ENCODE assay signal across 11 mouse cellular contexts in the genomic region with DNA sequence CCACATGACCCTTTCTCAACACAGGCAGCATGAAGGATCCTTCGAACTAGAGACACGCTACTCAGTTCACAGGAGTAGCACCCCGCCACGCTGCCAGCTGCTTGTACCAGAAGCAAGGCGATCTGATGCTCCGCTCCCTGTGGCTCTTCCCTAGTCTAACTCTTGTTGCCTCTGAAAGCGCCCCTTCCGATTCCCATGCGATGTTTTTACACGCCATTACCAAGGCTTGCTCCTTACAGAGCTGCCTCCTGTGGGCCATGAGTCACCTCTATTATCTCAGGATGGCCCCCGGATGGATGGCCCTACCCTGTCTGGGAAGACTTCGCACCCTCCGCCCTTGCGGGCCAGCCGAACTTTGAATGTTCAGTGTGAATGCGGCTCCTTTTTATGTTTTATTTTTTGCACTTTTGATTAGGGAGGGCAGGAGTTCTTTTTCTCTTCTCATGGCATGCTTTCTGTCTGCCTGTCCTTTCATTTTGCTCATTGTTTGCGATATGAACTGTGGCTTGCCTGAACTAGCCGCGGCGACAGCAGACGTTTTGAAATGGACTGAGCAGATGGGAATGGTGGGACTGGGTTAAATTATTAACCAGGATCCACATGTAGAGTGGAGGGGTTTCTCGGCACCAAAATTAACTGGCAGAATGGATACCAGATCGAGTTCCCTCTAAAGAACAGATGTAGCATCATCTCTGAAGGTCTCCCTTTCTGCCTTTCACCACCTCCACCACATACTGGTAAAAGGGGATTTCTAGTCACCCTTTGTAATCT.
DNase-seq lines count a peak whose midpoint lies in the region; ATAC-seq and TF ChIP-seq lines count a peak whose summit lies in the region.
"Had no signal": no experiment of that assay in that cellular context is flagged by ENCODE, and none has a peak within 500 bp of the region (broad histone marks: within the 10 kb centered on the region; RNA-seq: fewer than 3 reads in every experiment).

No protein-coding gene starts in this region.

- no peaks in the 10 kb centered on the region for H3K36me3 ChIP-seq in midbrain, embryonic 13.5 days
- H3K36me3 ChIP-seq in midbrain, embryonic 10.5 days: no peaks in the 10 kb centered on the region
- H3K36me3 ChIP-seq in intestine, embryonic 15.5 days: no peaks in the 10 kb centered on the region
- H3K36me3 ChIP-seq in stomach, postnatal 0 days (ENCODE audit: control insufficient read depth, insufficient read depth, low read length): no peaks in the 10 kb centered on the region
- H3K36me3 ChIP-seq: embryonic facial prominence, embryonic 15.5 days had no signal

- 0 out of 2 replicates have a peak overlapping the region, but pooled peaks have one; percentile 11 for H3K4me2 ChIP-seq in midbrain, embryonic 13.5 days (replicated peaks)
- peak overlapping the region; percentile 37 for H3K4me2 ChIP-seq in intestine, embryonic 15.5 days (replicated peaks)
- no peak overlapping the region for H3K4me2 ChIP-seq in stomach, postnatal 0 days (replicated peaks; ENCODE audit: low read depth)
- H3K4me2 ChIP-seq: embryonic facial prominence, embryonic 15.5 days had no signal

- no peaks in the 10 kb centered on the region for H3K9me3 ChIP-seq in midbrain, embryonic 13.5 days
- H3K9me3 ChIP-seq in midbrain, embryonic 10.5 days (replicated peaks): no peaks in the 10 kb centered on the region
- no peaks in the 10 kb centered on the region for H3K9me3 ChIP-seq in intestine, embryonic 15.5 days
- no peaks in the 10 kb centered on the region for H3K9me3 ChIP-seq in stomach, postnatal 0 days (ENCODE audit: control insufficient read depth, low read length)
- H3K9me3 ChIP-seq: embryonic facial prominence, embryonic 15.5 days had no signal

- no peak overlapping the region for H3K4me3 ChIP-seq in midbrain, embryonic 13.5 days (replicated peaks)
- H3K4me3 ChIP-seq in midbrain, embryonic 10.5 days: no peak overlapping the region
- no peak overlapping the region for H3K4me3 ChIP-seq in intestine, embryonic 15.5 days (replicated peaks)
- no peak overlapping the region for H3K4me3 ChIP-seq in stomach, postnatal 0 days (ENCODE audit: low read depth, low read length)
- H3K4me3 ChIP-seq: embryonic facial prominence, embryonic 15.5 days had no signal

- H3K4me1 ChIP-seq in midbrain, embryonic 13.5 days (replicated peaks): peaks cover 33% of the 10 kb centered on the region
- peaks cover 36% of the 10 kb centered on the region for H3K4me1 ChIP-seq in midbrain, embryonic 10.5 days
- H3K4me1 ChIP-seq in intestine, embryonic 15.5 days (replicated peaks): peaks cover 7% of the 10 kb centered on the region; the same call in 1 of the 2 replicates
- no peaks in the 10 kb centered on the region for H3K4me1 ChIP-seq in stomach, postnatal 0 days (replicated peaks; ENCODE audit: control insufficient read depth, insufficient read depth)

- no peak for TF ChIP-seq CTCF in stomach, postnatal 0 days (IDR thresholded peaks at IDR 0.05; ENCODE audit: low read depth)

- peak; percentile 42 to 55 for DNase-seq in cerebellum, postnatal 10 days
- no peak for DNase-seq in cerebellum, adult 9-10 months
- no peak for DNase-seq in midbrain, embryonic 10.5 days (ENCODE audit: low spot score)
- DNase-seq in stomach, postnatal 0 days (ENCODE audit: low spot score): no peak
- no peak for DNase-seq in natural killer cell, adult 2 months (ENCODE audit: low spot score in 2 of 2)
- no peak for DNase-seq in gastrocnemius, postnatal 4 days (ENCODE audit: low spot score in 2 of 2)
- DNase-seq: adrenal gland, postnatal 25 days; lung, postnatal 36 days had no signal

- H3K27ac ChIP-seq in midbrain, embryonic 13.5 days: 0 out of 2 replicates have a peak overlapping the region, but pooled peaks have one; percentile 7
- no peak overlapping the region for H3K27ac ChIP-seq in midbrain, embryonic 10.5 days (replicated peaks)
- H3K27ac ChIP-seq in intestine, embryonic 15.5 days: peak overlapping the region; percentile 71
- H3K27ac ChIP-seq in stomach, postnatal 0 days (replicated peaks): 0 out of 2 replicates have a peak overlapping the region, but pooled peaks have one; percentile 30
- H3K27ac ChIP-seq: embryonic facial prominence, embryonic 15.5 days had no signal

- no peak for TF ChIP-seq EP300 in stomach, postnatal 0 days (optimal IDR thresholded peaks at IDR 0.05)

- peaks cover 30% of the 10 kb centered on the region for H3K27me3 ChIP-seq in midbrain, embryonic 13.5 days
- peaks cover 6% of the 10 kb centered on the region; the same call in 1 of the 2 replicates for H3K27me3 ChIP-seq in midbrain, embryonic 10.5 days (ENCODE audit: low read depth, poor library complexity, severe bottlenecking)
- no peaks in the 10 kb centered on the region for H3K27me3 ChIP-seq in intestine, embryonic 15.5 days (replicated peaks)
- H3K27me3 ChIP-seq in stomach, postnatal 0 days (ENCODE audit: control insufficient read depth, insufficient read depth, low read length): no peaks in the 10 kb centered on the region
- H3K27me3 ChIP-seq: embryonic facial prominence, embryonic 15.5 days had no signal

- ATAC-seq in midbrain, embryonic 13.5 days: no peak
- peak; percentile 93 for ATAC-seq in intestine, embryonic 15.5 days
- ATAC-seq in stomach, postnatal 0 days (ENCODE audit: low FRiP score, low TSS enrichment): peak; percentile 67

- WGBS in midbrain, embryonic 13.5 days: 64% methylated on average over 23 of the region's 23 CpGs
- 73% methylated on average over 23 of the region's 23 CpGs for WGBS in midbrain, embryonic 10.5 days
- WGBS in intestine, embryonic 15.5 days: 61% methylated on average over 23 of the region's 23 CpGs
- 58% methylated on average over 23 of the region's 23 CpGs for WGBS in stomach, postnatal 0 days

- H3K9ac ChIP-seq in midbrain, embryonic 13.5 days (replicated peaks): no peak overlapping the region
- H3K9ac ChIP-seq in intestine, embryonic 15.5 days: no peak overlapping the region
- no peak overlapping the region for H3K9ac ChIP-seq in stomach, postnatal 0 days (ENCODE audit: low read length)
- H3K9ac ChIP-seq: embryonic facial prominence, embryonic 15.5 days had no signal

Comparison
In these comparisons a context has a peak if more than half of its experiments do, and no peak if none do; other contexts are left out.
1. DNase-seq: peak in cerebellum, postnatal 10 days (2 of 2); none in cerebellum, adult 9-10 months (single experiment), midbrain, embryonic 10.5 days (single experiment), stomach, postnatal 0 days (single experiment), natural killer cell, adult 2 months (0 of 2) and gastrocnemius, postnatal 4 days (0 of 2).